Mouse (Mus musculus): ENCODE measurements around the gene Nrxn3.

DNA sequence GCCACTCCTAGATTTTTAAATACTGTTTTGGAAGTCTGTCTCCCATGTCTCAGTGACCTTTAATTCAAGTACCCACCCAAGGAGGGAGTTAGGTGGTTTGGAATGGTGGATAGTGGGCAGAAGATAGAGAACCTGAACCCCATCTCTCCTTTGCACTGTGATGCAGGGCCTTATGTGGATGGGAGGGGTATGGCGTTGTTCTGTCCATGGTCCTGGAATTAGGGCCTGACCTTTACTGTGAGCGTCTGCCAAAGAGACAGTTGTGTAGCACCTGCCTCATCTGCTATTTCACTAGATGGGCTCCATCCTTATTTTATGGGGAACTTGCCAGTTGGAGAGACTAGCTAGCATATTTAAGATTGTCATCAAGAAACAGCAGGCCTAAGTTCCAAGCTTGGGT lies 8.0 kb downstream of the Nrxn3 start:
- TF ChIP-seq GATA1 (IDR thresholded peaks at IDR 0.05; ENCODE audit: borderline replicate concordance, low read length), result no peak
- no peak for TF ChIP-seq FLI1 (IDR thresholded peaks at IDR 0.05; ENCODE audit: low read length)
